Mouse (Mus musculus): ENCODE measurements around the gene Cyp4f17.

GRCm38 (mm10) chr17:32527748-32528147 lies 21.9 kb downstream of the Cyp4f17 start:
- TF ChIP-seq POLR2A (IDR thresholded peaks at IDR 0.05; ENCODE audit: insufficient read length, low read depth) (no peak), CEBPB (IDR thresholded peaks at IDR 0.05; ENCODE audit: insufficient read depth, poor library complexity, severe bottlenecking) (no peak), TCF3 (IDR thresholded peaks at IDR 0.05; ENCODE audit: insufficient read length, low read depth) (no peak), USF1 (IDR thresholded peaks at IDR 0.05; ENCODE audit: low read depth) (no peak), E2F4 (IDR thresholded peaks at IDR 0.05; ENCODE audit: insufficient read depth) (no peak), POLR2AphosphoS2 (IDR thresholded peaks at IDR 0.05; ENCODE audit: insufficient read length, low read depth) (no peak)
